Mouse (Mus musculus): ENCODE measurements at regions not wholly inside any gene's neighbourhood (a gene's known extent, or its start where the extent isn't known, plus 50 kb on each side); places are given as distances from the start of the nearest gene placed in this dataset.

GRCm38 (mm10) chr12:107118364-107118763 is 370.1 kb upstream of the 3110018I06Rik start:
- Histone ChIP-seq H3K27ac (ENCODE audit: low read length) (no peak overlapping the region), H3K27me3 (ENCODE audit: control insufficient read depth, insufficient read depth, low read depth, low read length) (no peaks in the 10 kb centered on the region), H3K9ac (ENCODE audit: low read depth, low read length) (no peak overlapping the region), H3K9me3 (replicated peaks; ENCODE audit: control insufficient read depth, low read length) (no peaks in the 10 kb centered on the region), H3K36me3 (ENCODE audit: control insufficient read depth, insufficient read depth) (no peaks in the 10 kb centered on the region), H3K4me2 (ENCODE audit: low read depth, low read length) (no peak overlapping the region), H3K4me1 (ENCODE audit: control insufficient read depth, low read depth, low read length) (no peaks in the 10 kb centered on the region), H3K4me3 (ENCODE audit: low read depth, low read length) (no peak overlapping the region)
- no peak for ATAC-seq (ENCODE audit: low read depth)
- WGBS (ENCODE audit: insufficient replicate concordance): 53% methylated on average over 3 of the region's 3 CpGs

GRCm38 (mm10) chr12:107119076-107119475 is 369.4 kb upstream of the 3110018I06Rik start:
- Histone ChIP-seq H3K27me3 (ENCODE audit: control insufficient read depth, insufficient read depth, low read depth, low read length) (no peaks in the 10 kb centered on the region), H3K4me2 (ENCODE audit: low read depth, low read length) (no peak overlapping the region)
- WGBS (ENCODE audit: insufficient replicate concordance): 52% methylated on average over 10 of the region's 10 CpGs

GRCm38 (mm10) chr12:107120486-107121186 is 367.8 kb upstream of the 3110018I06Rik start:
- Histone ChIP-seq H3K4me1 (ENCODE audit: control insufficient read depth, low read depth, low read length) (no peaks in the 10 kb centered on the region), H3K36me3 (ENCODE audit: control insufficient read depth, insufficient read depth) (no peaks in the 10 kb centered on the region), H3K27me3 (ENCODE audit: control insufficient read depth, insufficient read depth, low read depth, low read length) (no peaks in the 10 kb centered on the region), H3K4me3 (ENCODE audit: low read depth, low read length) (no peak overlapping the region), H3K4me2 (ENCODE audit: low read depth, low read length) (no peak overlapping the region), H3K9me3 (replicated peaks; ENCODE audit: control insufficient read depth, low read length) (no peaks in the 10 kb centered on the region), H3K9ac (ENCODE audit: low read depth, low read length) (no peak overlapping the region), H3K27ac (ENCODE audit: low read length) (no peak overlapping the region)
- 76% methylated on average over 21 of the region's 21 CpGs for WGBS (ENCODE audit: insufficient replicate concordance)
- no peak for ATAC-seq (ENCODE audit: low read depth)

More at GRCm38 (mm10) chr12:107119076-107119475, 369.4 kb upstream of the 3110018I06Rik start:
- Histone ChIP-seq H3K36me3 (ENCODE audit: control insufficient read depth, insufficient read depth) (no peaks in the 10 kb centered on the region), H3K4me3 (ENCODE audit: low read depth, low read length) (no peak overlapping the region), H3K9me3 (replicated peaks; ENCODE audit: control insufficient read depth, low read length) (no peaks in the 10 kb centered on the region), H3K27ac (ENCODE audit: low read length) (no peak overlapping the region), H3K4me1 (ENCODE audit: control insufficient read depth, low read depth, low read length) (no peaks in the 10 kb centered on the region), H3K9ac (ENCODE audit: low read depth, low read length) (no peak overlapping the region)
- ATAC-seq (ENCODE audit: low read depth): no peak

GRCm38 (mm10) chr12:107121990-107122389 is 366.4 kb upstream of the 3110018I06Rik start:
- H3K27me3 ChIP-seq (ENCODE audit: control insufficient read depth, insufficient read depth, low read depth, low read length): no peaks in the 10 kb centered on the region
- no peaks in the 10 kb centered on the region for H3K9me3 ChIP-seq (replicated peaks; ENCODE audit: control insufficient read depth, low read length)
- 62% methylated on average over 4 of the region's 4 CpGs for WGBS (ENCODE audit: insufficient replicate concordance)
- ATAC-seq (ENCODE audit: low read depth): no peak
- no peak overlapping the region for H3K9ac ChIP-seq (ENCODE audit: low read depth, low read length)
- H3K4me1 ChIP-seq (ENCODE audit: control insufficient read depth, low read depth, low read length): no peaks in the 10 kb centered on the region
- H3K36me3 ChIP-seq (ENCODE audit: control insufficient read depth, insufficient read depth): no peaks in the 10 kb centered on the region
- no peak overlapping the region for H3K4me2 ChIP-seq (ENCODE audit: low read depth, low read length)
- H3K4me3 ChIP-seq (ENCODE audit: low read depth, low read length): no peak overlapping the region
- H3K27ac ChIP-seq (ENCODE audit: low read length): no peak overlapping the region

- WGBS (ENCODE audit: insufficient replicate concordance): 77% methylated on average over 8 of the region's 8 CpGs
- Histone ChIP-seq H3K4me1 (ENCODE audit: control insufficient read depth, low read depth, low read length) (no peaks in the 10 kb centered on the region), H3K9me3 (replicated peaks; ENCODE audit: control insufficient read depth, low read length) (no peaks in the 10 kb centered on the region), H3K9ac (ENCODE audit: low read depth, low read length) (no peak overlapping the region), H3K27ac (ENCODE audit: low read length) (no peak overlapping the region), H3K4me3 (ENCODE audit: low read depth, low read length) (no peak overlapping the region), H3K4me2 (ENCODE audit: low read depth, low read length) (no peak overlapping the region), H3K36me3 (ENCODE audit: control insufficient read depth, insufficient read depth) (no peaks in the 10 kb centered on the region), H3K27me3 (ENCODE audit: control insufficient read depth, insufficient read depth, low read depth, low read length) (no peaks in the 10 kb centered on the region)
- no peak for ATAC-seq (ENCODE audit: low read depth)
Measured at GRCm38 (mm10) chr12:107123661-107124060, 364.8 kb upstream of the 3110018I06Rik start.

- Histone ChIP-seq H3K27me3 (ENCODE audit: control insufficient read depth, insufficient read depth, low read depth, low read length) (no peaks in the 10 kb centered on the region), H3K9ac (ENCODE audit: low read depth, low read length) (no peak overlapping the region), H3K36me3 (ENCODE audit: control insufficient read depth, insufficient read depth) (no peaks in the 10 kb centered on the region), H3K9me3 (replicated peaks; ENCODE audit: control insufficient read depth, low read length) (no peaks in the 10 kb centered on the region), H3K4me3 (ENCODE audit: low read depth, low read length) (no peak overlapping the region), H3K4me2 (ENCODE audit: low read depth, low read length) (no peak overlapping the region), H3K27ac (ENCODE audit: low read length) (no peak overlapping the region), H3K4me1 (ENCODE audit: control insufficient read depth, low read depth, low read length) (no peaks in the 10 kb centered on the region)
- WGBS (ENCODE audit: insufficient replicate concordance): 79% methylated on average over 17 of the region's 17 CpGs
- ATAC-seq (ENCODE audit: low read depth): no peak
Measured at GRCm38 (mm10) chr12:107124263-107124885, 364.1 kb upstream of the 3110018I06Rik start.

GRCm38 (mm10) chr12:107125201-107125600 is 363.2 kb upstream of the 3110018I06Rik start:
- H3K27me3 ChIP-seq (ENCODE audit: control insufficient read depth, insufficient read depth, low read depth, low read length): no peaks in the 10 kb centered on the region
- 55% methylated on average over 7 of the region's 7 CpGs for WGBS (ENCODE audit: insufficient replicate concordance)
- no peak overlapping the region for H3K4me3 ChIP-seq (ENCODE audit: low read depth, low read length)
- no peaks in the 10 kb centered on the region for H3K36me3 ChIP-seq (ENCODE audit: control insufficient read depth, insufficient read depth)
- H3K4me2 ChIP-seq (ENCODE audit: low read depth, low read length): no peak overlapping the region
- ATAC-seq (ENCODE audit: low read depth): no peak
- no peaks in the 10 kb centered on the region for H3K4me1 ChIP-seq (ENCODE audit: control insufficient read depth, low read depth, low read length)
- H3K9me3 ChIP-seq (replicated peaks; ENCODE audit: control insufficient read depth, low read length): no peaks in the 10 kb centered on the region
- H3K9ac ChIP-seq (ENCODE audit: low read depth, low read length): no peak overlapping the region
- no peak overlapping the region for H3K27ac ChIP-seq (ENCODE audit: low read length)

GRCm38 (mm10) chr12:107126056-107126455 is 362.4 kb upstream of the 3110018I06Rik start:
- no peaks in the 10 kb centered on the region for H3K4me1 ChIP-seq (ENCODE audit: control insufficient read depth, low read depth, low read length)
- H3K9ac ChIP-seq (ENCODE audit: low read depth, low read length): no peak overlapping the region
- no peaks in the 10 kb centered on the region for H3K27me3 ChIP-seq (ENCODE audit: control insufficient read depth, insufficient read depth, low read depth, low read length)
- no peak overlapping the region for H3K4me3 ChIP-seq (ENCODE audit: low read depth, low read length)
- WGBS (ENCODE audit: insufficient replicate concordance): 60% methylated on average over 10 of the region's 10 CpGs
- no peak overlapping the region for H3K4me2 ChIP-seq (ENCODE audit: low read depth, low read length)
- no peaks in the 10 kb centered on the region for H3K9me3 ChIP-seq (replicated peaks; ENCODE audit: control insufficient read depth, low read length)
- H3K27ac ChIP-seq (ENCODE audit: low read length): no peak overlapping the region
- no peak for ATAC-seq (ENCODE audit: low read depth)
- H3K36me3 ChIP-seq (ENCODE audit: control insufficient read depth, insufficient read depth): no peaks in the 10 kb centered on the region

- 48% methylated on average over 3 of the region's 3 CpGs for WGBS (ENCODE audit: insufficient replicate concordance)
- Histone ChIP-seq H3K4me1 (ENCODE audit: control insufficient read depth, low read depth, low read length) (no peaks in the 10 kb centered on the region), H3K4me3 (ENCODE audit: low read depth, low read length) (no peak overlapping the region)
Measured at GRCm38 (mm10) chr12:107127591-107127990, 360.8 kb upstream of the 3110018I06Rik start.

More at GRCm38 (mm10) chr12:107127591-107127990, 360.8 kb upstream of the 3110018I06Rik start:
- Histone ChIP-seq H3K27me3 (ENCODE audit: control insufficient read depth, insufficient read depth, low read depth, low read length) (no peaks in the 10 kb centered on the region), H3K27ac (ENCODE audit: low read length) (no peak overlapping the region), H3K4me2 (ENCODE audit: low read depth, low read length) (no peak overlapping the region), H3K9me3 (replicated peaks; ENCODE audit: control insufficient read depth, low read length) (no peaks in the 10 kb centered on the region), H3K36me3 (ENCODE audit: control insufficient read depth, insufficient read depth) (no peaks in the 10 kb centered on the region), H3K9ac (ENCODE audit: low read depth, low read length) (no peak overlapping the region)
- no peak for ATAC-seq (ENCODE audit: low read depth)

Data from liver, embryonic 16.5 days (tissue).